Mouse (Mus musculus) kidney, postnatal 25 days (tissue): ENCODE measurements around the gene Armc12.

Source experiments
- DNase-seq, 2 experiments: peaks; one replicate each; pipeline ENCODE4 v3.0.0; 2021; ENCODE audit warnings: mixed read lengths in 2 of 2

Armc12 gene

GRCm38 (mm10) chr17:28530506-28530905 is at the start of gene Armc12:
Gene Armc12 (plus strand): TSS chr17:28530806.
- DNase-seq = no peak

- DNase-seq = peak; percentile 64 to 67
Measured at GRCm38 (mm10) chr17:28484704-28485445, 45.7 kb upstream of the Armc12 start.

- DNase-seq = peak; percentile 44 to 84
Measured at GRCm38 (mm10) chr17:28485446-28485948, 45.1 kb upstream of the Armc12 start.

- peak; percentile 99 for DNase-seq
Measured at GRCm38 (mm10) chr17:28485977-28486400, 44.6 kb upstream of the Armc12 start.

- DNase-seq = no peak
Measured at GRCm38 (mm10) chr17:28486720-28487119, 43.9 kb upstream of the Armc12 start.

- peak in 1 of 2 experiments; percentile 41 for DNase-seq
Measured at GRCm38 (mm10) chr17:28487584-28488257, 42.9 kb upstream of the Armc12 start.

GRCm38 (mm10) chr17:28488258-28489013 is 42.2 kb upstream of the Armc12 start:
- DNase-seq = peak in 1 of 2 experiments; percentile 24

- peak in 1 of 2 experiments; percentile 30 for DNase-seq
Measured at GRCm38 (mm10) chr17:28491035-28491770, 39.4 kb upstream of the Armc12 start.

- DNase-seq = no peak
Measured at GRCm38 (mm10) chr17:28495832-28496231, 34.8 kb upstream of the Armc12 start.

GRCm38 (mm10) chr17:28499190-28499589 is 31.4 kb upstream of the Armc12 start:
- DNase-seq = no peak

- no peak for DNase-seq
Measured at GRCm38 (mm10) chr17:28500465-28500864, 30.1 kb upstream of the Armc12 start.

GRCm38 (mm10) chr17:28502196-28502821 is 28.3 kb upstream of the Armc12 start:
- no peak for DNase-seq

GRCm38 (mm10) chr17:28504182-28504581 is 26.4 kb upstream of the Armc12 start:
- DNase-seq = no peak

GRCm38 (mm10) chr17:28505591-28505990 is 25.0 kb upstream of the Armc12 start:
- no peak for DNase-seq

- DNase-seq = no peak
Measured at GRCm38 (mm10) chr17:28506895-28507294, 23.7 kb upstream of the Armc12 start.

GRCm38 (mm10) chr17:28507496-28507895 is 23.1 kb upstream of the Armc12 start:
- no peak for DNase-seq

GRCm38 (mm10) chr17:28510445-28511342 is 19.9 kb upstream of the Armc12 start:
- DNase-seq = peak in 1 of 2 experiments; percentile 72

GRCm38 (mm10) chr17:28511616-28512541 is 18.7 kb upstream of the Armc12 start:
- no peak for DNase-seq

- peak; percentile 83 to 98 for DNase-seq
Measured at GRCm38 (mm10) chr17:28512696-28513095, 17.9 kb upstream of the Armc12 start.

- no peak for DNase-seq
Measured at GRCm38 (mm10) chr17:28513337-28513736, 17.3 kb upstream of the Armc12 start.
